Mouse (Mus musculus): ENCODE data around the gene Osbpl10. TPM values are rescaled to one million over a fixed set of nuclear protein-coding genes. Genes with fewer than 3 reads are reported as not detected.

The Osbpl10 gene
- polyA plus RNA-seq, 1 experiment from 2014 or later = 1.6 TPM

GRCm38 (mm10) chr9:114944642-114945041 is 33.7 kb upstream of the Osbpl10 start:
- 86% methylated on average over 3 of the region's 3 CpGs for WGBS
- Histone ChIP-seq H3K9me3 (ENCODE audit: control insufficient read depth, low read depth, low read length) (no peaks in the 10 kb centered on the region), H3K27ac (ENCODE audit: low read length) (no peak overlapping the region), H3K36me3 (ENCODE audit: control insufficient read depth, insufficient read depth, low read length) (no peaks in the 10 kb centered on the region), H3K4me3 (ENCODE audit: low read depth, low read length) (no peak overlapping the region), H3K4me2 (replicated peaks; ENCODE audit: low read depth, low read length) (no peak overlapping the region), H3K4me1 (ENCODE audit: control insufficient read depth, insufficient read depth, low read length) (no peaks in the 10 kb centered on the region; the same call in 1 of the 2 replicates), H3K9ac (replicated peaks; ENCODE audit: low read depth, low read length) (no peak overlapping the region), H3K27me3 (ENCODE audit: control insufficient read depth, insufficient read depth, low read length) (no peaks in the 10 kb centered on the region)
- ATAC-seq (ENCODE audit: insufficient number of reproducible peaks, insufficient read depth, low FRiP score, low read depth) = no peak

DNA sequence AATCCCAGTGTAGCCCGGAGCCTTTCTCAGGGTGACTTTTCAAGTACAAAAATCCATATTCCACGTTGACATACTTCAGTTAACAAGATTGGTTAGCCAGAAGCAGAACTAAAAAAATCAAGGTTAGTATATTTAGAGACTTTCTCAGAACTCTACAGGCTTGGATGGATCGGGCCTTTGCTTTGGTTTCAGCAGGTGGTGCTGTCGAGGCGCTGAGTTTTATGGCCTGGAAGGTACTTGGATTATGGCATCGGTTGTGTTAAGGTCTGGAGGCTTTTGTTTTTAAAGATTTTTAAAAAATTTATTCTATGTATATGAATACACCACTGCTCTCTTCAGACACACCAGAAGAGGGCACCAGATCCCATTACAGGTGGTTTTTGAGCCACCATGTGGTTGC is 32.8 kb upstream of the Osbpl10 start:
- H3K4me3 ChIP-seq (ENCODE audit: low read depth, low read length) = no peak overlapping the region
- no peaks in the 10 kb centered on the region for H3K36me3 ChIP-seq (ENCODE audit: control insufficient read depth, insufficient read depth, low read length)
- H3K4me2 ChIP-seq (replicated peaks; ENCODE audit: low read depth, low read length) = no peak overlapping the region
- H3K27me3 ChIP-seq (ENCODE audit: control insufficient read depth, insufficient read depth, low read length) = no peaks in the 10 kb centered on the region
- 86% methylated on average over 6 of the region's 6 CpGs for WGBS
- no peak overlapping the region for H3K27ac ChIP-seq (ENCODE audit: low read length)
- H3K4me1 ChIP-seq (ENCODE audit: control insufficient read depth, insufficient read depth, low read length) = no peaks in the 10 kb centered on the region; the same call in 1 of the 2 replicates
- H3K9ac ChIP-seq (replicated peaks; ENCODE audit: low read depth, low read length) = no peak overlapping the region
- no peak for ATAC-seq (ENCODE audit: insufficient number of reproducible peaks, insufficient read depth, low FRiP score, low read depth)
- H3K9me3 ChIP-seq (ENCODE audit: control insufficient read depth, low read depth, low read length) = no peaks in the 10 kb centered on the region

- no peak for ATAC-seq (ENCODE audit: insufficient number of reproducible peaks, insufficient read depth, low FRiP score, low read depth)
- Histone ChIP-seq H3K9ac (replicated peaks; ENCODE audit: low read depth, low read length) (no peak overlapping the region), H3K4me3 (ENCODE audit: low read depth, low read length) (no peak overlapping the region), H3K36me3 (ENCODE audit: control insufficient read depth, insufficient read depth, low read length) (no peaks in the 10 kb centered on the region), H3K27me3 (ENCODE audit: control insufficient read depth, insufficient read depth, low read length) (no peaks in the 10 kb centered on the region), H3K4me2 (replicated peaks; ENCODE audit: low read depth, low read length) (no peak overlapping the region), H3K4me1 (ENCODE audit: control insufficient read depth, insufficient read depth, low read length) (no peaks in the 10 kb centered on the region; the same call in 1 of the 2 replicates), H3K27ac (ENCODE audit: low read length) (no peak overlapping the region), H3K9me3 (ENCODE audit: control insufficient read depth, low read depth, low read length) (no peaks in the 10 kb centered on the region)
- 50% methylated on average over 5 of the region's 5 CpGs for WGBS
These were observed 30.0 kb upstream of the Osbpl10 start for GRCm38 (mm10) chr9:114948395-114948794.

DNA sequence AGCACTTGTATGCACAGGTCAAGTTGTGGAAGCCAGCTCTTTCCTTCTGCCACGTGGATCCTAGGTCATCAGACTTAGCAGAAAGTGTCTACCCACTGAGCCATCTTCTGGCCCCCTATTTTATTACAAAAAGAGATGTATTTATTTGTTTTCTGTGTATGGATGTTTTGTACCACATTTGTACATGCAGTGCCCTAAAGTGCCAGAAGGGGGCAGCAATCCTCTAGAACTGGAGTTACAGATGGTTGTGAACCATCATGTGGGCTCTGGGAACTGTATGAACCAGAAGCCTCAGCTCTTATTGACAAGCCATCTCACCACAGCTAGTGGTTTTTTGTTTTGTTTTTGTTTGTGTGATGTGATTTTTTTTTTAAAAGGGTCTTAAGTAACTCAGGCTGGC is 25.5 kb upstream of the Osbpl10 start:
- Histone ChIP-seq H3K9me3 (ENCODE audit: control insufficient read depth, low read depth, low read length) (no peaks in the 10 kb centered on the region), H3K27ac (ENCODE audit: low read length) (no peak overlapping the region), H3K36me3 (ENCODE audit: control insufficient read depth, insufficient read depth, low read length) (no peaks in the 10 kb centered on the region), H3K4me1 (ENCODE audit: control insufficient read depth, insufficient read depth, low read length) (no peaks in the 10 kb centered on the region; the same call in 1 of the 2 replicates), H3K27me3 (ENCODE audit: control insufficient read depth, insufficient read depth, low read length) (no peaks in the 10 kb centered on the region), H3K4me3 (ENCODE audit: low read depth, low read length) (no peak overlapping the region), H3K4me2 (replicated peaks; ENCODE audit: low read depth, low read length) (no peak overlapping the region), H3K9ac (replicated peaks; ENCODE audit: low read depth, low read length) (no peak overlapping the region)
- 44% methylated on average over 1 of the region's 1 CpGs for WGBS
- ATAC-seq (ENCODE audit: insufficient number of reproducible peaks, insufficient read depth, low FRiP score, low read depth) = no peak

DNA sequence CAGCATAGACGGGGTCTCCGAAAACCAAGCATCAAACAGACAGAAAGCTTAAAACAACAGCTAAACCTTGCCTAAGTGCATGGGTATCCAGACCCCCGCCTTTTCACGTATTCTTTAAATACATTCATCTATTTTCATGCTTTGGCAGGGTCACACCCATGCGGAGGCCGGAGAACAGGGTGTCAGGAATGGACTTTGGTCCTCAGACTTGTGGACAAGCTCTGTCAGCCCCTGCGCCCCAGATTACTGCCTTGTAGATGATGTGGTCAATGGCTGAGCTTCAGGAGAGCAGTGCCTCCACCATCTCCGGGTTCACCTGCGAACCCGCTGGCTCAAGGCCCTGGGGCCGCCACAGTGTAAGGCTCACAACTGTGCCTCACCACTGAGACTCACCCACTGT is 23.0 kb upstream of the Osbpl10 start:
- H3K36me3 ChIP-seq (ENCODE audit: control insufficient read depth, insufficient read depth, low read length) = no peaks in the 10 kb centered on the region
- no peaks in the 10 kb centered on the region for H3K9me3 ChIP-seq (ENCODE audit: control insufficient read depth, low read depth, low read length)
- no peak overlapping the region for H3K4me3 ChIP-seq (ENCODE audit: low read depth, low read length)
- H3K4me2 ChIP-seq (replicated peaks; ENCODE audit: low read depth, low read length) = no peak overlapping the region
- 86% methylated on average over 11 of the region's 11 CpGs for WGBS
- ATAC-seq (ENCODE audit: insufficient number of reproducible peaks, insufficient read depth, low FRiP score, low read depth) = no peak
- no peak overlapping the region for H3K9ac ChIP-seq (replicated peaks; ENCODE audit: low read depth, low read length)
- H3K4me1 ChIP-seq (ENCODE audit: control insufficient read depth, insufficient read depth, low read length) = no peaks in the 10 kb centered on the region
- no peak overlapping the region for H3K27ac ChIP-seq (ENCODE audit: low read length)
- no peaks in the 10 kb centered on the region for H3K27me3 ChIP-seq (ENCODE audit: control insufficient read depth, insufficient read depth, low read length)

DNA sequence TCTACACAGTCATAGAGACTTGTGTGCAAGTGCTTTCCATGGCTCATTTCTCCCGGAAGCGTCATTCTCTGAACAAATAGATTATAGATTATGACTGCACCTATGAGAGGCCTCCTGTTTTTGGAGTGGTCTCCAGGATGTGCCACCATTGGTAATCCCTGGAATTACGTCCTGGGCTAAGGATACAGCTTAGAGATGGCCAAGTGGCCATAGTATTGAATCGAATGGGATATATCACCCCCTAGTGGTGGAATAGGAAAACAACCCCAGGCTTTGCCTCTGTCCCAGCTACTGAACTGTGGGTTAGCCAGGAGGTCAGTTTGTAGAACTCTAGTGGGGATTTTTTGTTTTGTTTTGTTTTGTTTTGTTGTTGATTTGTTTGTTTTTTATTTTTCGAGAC is 21.4 kb upstream of the Osbpl10 start:
- 39% methylated on average over 5 of the region's 5 CpGs for WGBS
- Histone ChIP-seq H3K36me3 (ENCODE audit: control insufficient read depth, insufficient read depth, low read length) (no peaks in the 10 kb centered on the region), H3K9ac (replicated peaks; ENCODE audit: low read depth, low read length) (no peak overlapping the region), H3K27me3 (ENCODE audit: control insufficient read depth, insufficient read depth, low read length) (no peaks in the 10 kb centered on the region), H3K4me1 (ENCODE audit: control insufficient read depth, insufficient read depth, low read length) (no peaks in the 10 kb centered on the region), H3K4me3 (ENCODE audit: low read depth, low read length) (no peak overlapping the region), H3K27ac (ENCODE audit: low read length) (no peak overlapping the region), H3K4me2 (replicated peaks; ENCODE audit: low read depth, low read length) (no peak overlapping the region), H3K9me3 (ENCODE audit: control insufficient read depth, low read depth, low read length) (no peaks in the 10 kb centered on the region)
- no peak for ATAC-seq (ENCODE audit: insufficient number of reproducible peaks, insufficient read depth, low FRiP score, low read depth)

DNA sequence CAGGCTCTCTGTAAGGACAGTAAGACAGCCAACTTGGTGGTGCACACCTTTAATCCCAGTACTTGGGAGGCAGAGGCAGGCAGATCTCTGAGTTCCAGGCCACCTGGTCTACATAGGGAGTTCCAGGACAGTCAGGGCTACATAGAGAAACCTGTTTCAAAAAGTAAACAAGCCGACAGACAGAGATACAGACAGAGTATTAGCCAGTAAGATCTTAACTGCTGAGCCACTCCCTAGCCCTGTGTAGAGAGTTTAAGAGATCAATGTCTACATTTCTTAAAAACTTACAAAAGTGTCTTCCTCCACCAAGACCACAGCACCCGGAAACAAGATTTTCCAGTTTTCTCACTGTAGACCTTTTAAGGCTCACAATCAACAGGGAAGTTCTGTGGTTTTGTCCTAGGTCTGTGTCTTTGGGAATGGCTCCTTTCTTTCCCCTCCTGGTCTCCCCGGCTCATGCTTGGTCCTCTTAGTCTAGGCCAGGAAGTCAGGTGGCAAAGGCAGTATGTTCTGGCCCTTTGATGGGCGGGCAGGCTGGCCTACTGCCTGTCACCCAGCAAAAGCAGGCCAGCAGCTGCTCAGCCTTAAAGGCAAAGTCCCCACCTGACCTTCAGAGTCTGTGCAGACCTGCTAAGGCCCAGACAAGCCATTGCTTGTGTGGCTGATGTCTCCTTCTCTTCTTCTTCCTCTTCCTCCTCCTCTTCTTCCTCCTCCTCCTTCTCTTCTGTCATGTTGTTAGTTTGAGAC is 18.2 kb upstream of the Osbpl10 start:
- Histone ChIP-seq H3K9me3 (ENCODE audit: control insufficient read depth, low read depth, low read length) (no peaks in the 10 kb centered on the region), H3K9ac (replicated peaks; ENCODE audit: low read depth, low read length) (no peak overlapping the region), H3K27ac (ENCODE audit: low read length) (peak overlapping the region; percentile 29; the same call in 1 of the 2 replicates), H3K4me1 (ENCODE audit: control insufficient read depth, insufficient read depth, low read length) (no peaks in the 10 kb centered on the region), H3K36me3 (ENCODE audit: control insufficient read depth, insufficient read depth, low read length) (no peaks in the 10 kb centered on the region), H3K4me2 (replicated peaks; ENCODE audit: low read depth, low read length) (no peak overlapping the region), H3K4me3 (ENCODE audit: low read depth, low read length) (no peak overlapping the region), H3K27me3 (ENCODE audit: control insufficient read depth, insufficient read depth, low read length) (no peaks in the 10 kb centered on the region)
- ATAC-seq (ENCODE audit: insufficient number of reproducible peaks, insufficient read depth, low FRiP score, low read depth) = no peak
- 60% methylated on average over 4 of the region's 4 CpGs for WGBS

GRCm38 (mm10) chr9:114960844-114961243 is 17.5 kb upstream of the Osbpl10 start:
- Histone ChIP-seq H3K27ac (ENCODE audit: low read length) (no peak overlapping the region; the same call in 1 of the 2 replicates), H3K27me3 (ENCODE audit: control insufficient read depth, insufficient read depth, low read length) (no peaks in the 10 kb centered on the region), H3K4me3 (ENCODE audit: low read depth, low read length) (no peak overlapping the region), H3K9ac (replicated peaks; ENCODE audit: low read depth, low read length) (no peak overlapping the region), H3K36me3 (ENCODE audit: control insufficient read depth, insufficient read depth, low read length) (no peaks in the 10 kb centered on the region), H3K4me1 (ENCODE audit: control insufficient read depth, insufficient read depth, low read length) (no peaks in the 10 kb centered on the region), H3K4me2 (replicated peaks; ENCODE audit: low read depth, low read length) (no peak overlapping the region), H3K9me3 (ENCODE audit: control insufficient read depth, low read depth, low read length) (no peaks in the 10 kb centered on the region)
- ATAC-seq (ENCODE audit: insufficient number of reproducible peaks, insufficient read depth, low FRiP score, low read depth) = no peak
- WGBS = 75% methylated on average over 6 of the region's 6 CpGs

DNA sequence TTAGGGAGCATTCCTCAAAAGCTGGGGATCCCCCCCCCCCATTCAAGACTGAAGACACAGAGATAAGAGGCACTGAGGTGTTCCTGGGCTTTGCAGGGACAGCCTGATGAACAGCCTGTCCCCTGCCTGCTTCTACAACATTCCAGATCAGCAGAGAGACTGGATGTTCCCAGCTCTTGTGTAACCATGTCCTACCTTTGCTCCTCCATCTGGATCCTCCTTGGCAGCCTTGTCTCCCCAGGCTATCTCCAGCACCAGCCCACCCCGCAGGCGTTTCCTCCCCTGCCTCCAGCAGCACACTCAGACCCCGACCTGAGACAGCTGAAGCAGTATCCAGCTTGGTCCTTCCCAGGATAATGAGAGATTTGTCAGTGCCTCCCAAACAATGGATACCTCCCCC is 14.3 kb upstream of the Osbpl10 start:
- Histone ChIP-seq H3K36me3 (ENCODE audit: control insufficient read depth, insufficient read depth, low read length) (no peaks in the 10 kb centered on the region), H3K27me3 (ENCODE audit: control insufficient read depth, insufficient read depth, low read length) (no peaks in the 10 kb centered on the region), H3K4me3 (ENCODE audit: low read depth, low read length) (no peak overlapping the region), H3K27ac (ENCODE audit: low read length) (no peak overlapping the region), H3K4me2 (replicated peaks; ENCODE audit: low read depth, low read length) (no peak overlapping the region), H3K9me3 (ENCODE audit: control insufficient read depth, low read depth, low read length) (no peaks in the 10 kb centered on the region), H3K9ac (replicated peaks; ENCODE audit: low read depth, low read length) (no peak overlapping the region), H3K4me1 (ENCODE audit: control insufficient read depth, insufficient read depth, low read length) (no peaks in the 10 kb centered on the region)
- WGBS = 57% methylated on average over 3 of the region's 3 CpGs
- no peak for ATAC-seq (ENCODE audit: insufficient number of reproducible peaks, insufficient read depth, low FRiP score, low read depth)

All from stomach, embryonic 14.5 days (tissue).